Mouse (Mus musculus) stomach, embryonic 16.5 days (tissue): ENCODE results near the gene 1700001C02Rik. TPM values are rescaled to one million over a fixed set of nuclear protein-coding genes. Genes with fewer than 3 reads are reported as not detected.

Source experiments
- ATAC-seq: fragments of 200-750 bp; cut with Nextera tagmentation; 2 replicates; pipeline ENCODE4 v1.8.0; 2017; ENCODE audit warnings: moderate number of reproducible peaks, moderate TSS enrichment; ENCODE audit not compliant: insufficient read depth, low FRiP score
- H3K27ac ChIP-seq: fragments of 300-500 bp; sonication (generic); 2 replicates; pipeline ENCODE4 v1.5.1; 2014; ENCODE audit warnings: low read length
- H3K27me3 ChIP-seq: fragments of 300-500 bp; sonication (generic); 2 replicates; pipeline ENCODE4 v1.6.1; 2014; ENCODE audit warnings: low read length, control low read depth, mixed read lengths; ENCODE audit not compliant: control insufficient read depth, insufficient read depth
- H3K36me3 ChIP-seq: fragments of 300-500 bp; sonication (generic); 2 replicates; pipeline ENCODE4 v1.6.1; 2014; ENCODE audit warnings: low read length; ENCODE audit not compliant: control insufficient read depth, insufficient read depth
- H3K4me1 ChIP-seq: fragments of 300-500 bp; sonication (generic); 2 replicates; pipeline ENCODE4 v1.6.1; 2014; ENCODE audit warnings: low read length, control low read depth, mixed read lengths; ENCODE audit not compliant: control insufficient read depth, insufficient read depth
- H3K4me2 ChIP-seq: fragments of 300-500 bp; sonication (generic); 2 replicates; pipeline ENCODE4 v1.6.1; 2014; ENCODE audit warnings: low read depth, low read length, mixed read lengths
- H3K4me3 ChIP-seq: fragments of 300-500 bp; sonication (generic); replicated peaks from 2 replicates; pipeline ENCODE4 v1.5.1; 2014; ENCODE audit warnings: mild to moderate bottlenecking, low read length
- H3K9ac ChIP-seq: fragments of 300-500 bp; sonication (generic); 2 replicates; pipeline ENCODE4 v1.6.1; 2014; ENCODE audit warnings: low read length
- H3K9me3 ChIP-seq: fragments of 300-500 bp; sonication (generic); replicated peaks from 2 replicates; pipeline ENCODE4 v1.6.1; 2016; ENCODE audit warnings: low read length, control low read depth; ENCODE audit not compliant: control insufficient read depth
- WGBS: fragments of 180-500 bp; shearing (Covaris S2); extraction: QIAGEN DNeasy Blood & Tissue Kit; methylation state at CpG from one replicate; pipeline ENCODE4 v1.1.7; 2014; 5-methylcytosine and 5-hydroxymethylcytosine counted together
- polyA plus RNA-seq: library from polyadenylated mRNA; unstranded; fragments of >200 nt; fragmentation: Nextera tagmentation; extraction: Ambion mirVana; gene quantifications from 2 replicates; pipeline ENCODE4 v1.2.1, GENCODE M21; 2015

Gene 1700001C02Rik
- polyA plus RNA-seq, 1 experiment from 2014 or later, result not detected

- 13% methylated on average over 12 of the region's 12 CpGs for WGBS
- peaks cover 3% of the 10 kb centered on the region; the same call in 1 of the 2 replicates for H3K27me3 ChIP-seq
- H3K4me1 ChIP-seq, result peaks cover 13% of the 10 kb centered on the region
- 0 out of 2 replicates have a peak overlapping the region, but pooled peaks have one; percentile 10 for H3K9ac ChIP-seq
- no peak overlapping the region for H3K4me3 ChIP-seq
- ATAC-seq, result peak; percentile 89
- no peak overlapping the region for H3K4me2 ChIP-seq
- no peaks in the 10 kb centered on the region for H3K36me3 ChIP-seq
- peak overlapping the region; percentile 87 for H3K27ac ChIP-seq
- no peaks in the 10 kb centered on the region for H3K9me3 ChIP-seq
Measured at GRCm38 (mm10) chr5:30525920-30526836, 60.3 kb downstream of the 1700001C02Rik start.

- H3K4me2 ChIP-seq, result no peak overlapping the region
- 63% methylated on average over 5 of the region's 5 CpGs for WGBS
- H3K9ac ChIP-seq, result no peak overlapping the region
- no peaks in the 10 kb centered on the region for H3K36me3 ChIP-seq
- H3K27ac ChIP-seq, result peak overlapping the region; percentile 87; the same call in 1 of the 2 replicates
- no peaks in the 10 kb centered on the region for H3K9me3 ChIP-seq
- no peak for ATAC-seq
- H3K4me3 ChIP-seq, result no peak overlapping the region
- peaks cover 13% of the 10 kb centered on the region for H3K4me1 ChIP-seq
- H3K27me3 ChIP-seq, result peaks cover 3% of the 10 kb centered on the region; the same call in 1 of the 2 replicates
Measured at GRCm38 (mm10) chr5:30527129-30527528, 61.3 kb downstream of the 1700001C02Rik start.

GRCm38 (mm10) chr5:30528906-30529305, 63.1 kb downstream of the 1700001C02Rik start:
- no peaks in the 10 kb centered on the region for H3K36me3 ChIP-seq
- no peak overlapping the region for H3K4me3 ChIP-seq
- ATAC-seq, result no peak
- no peak overlapping the region for H3K27ac ChIP-seq
- no peak overlapping the region for H3K4me2 ChIP-seq
- peaks cover 3% of the 10 kb centered on the region; the same call in 1 of the 2 replicates for H3K27me3 ChIP-seq
- H3K9ac ChIP-seq, result no peak overlapping the region
- H3K9me3 ChIP-seq, result no peaks in the 10 kb centered on the region
- H3K4me1 ChIP-seq, result peaks cover 13% of the 10 kb centered on the region
- WGBS, result 43% methylated on average over 4 of the region's 4 CpGs

Other genes with a start within 250 kb of the 1700001C02Rik start
- 21.4 and 26.7 TPM in 2 replicates for gene Selenoi, start 233.5 kb upstream of the 1700001C02Rik start, polyA plus RNA-seq
- gene Drc1, start 184.7 kb upstream of the 1700001C02Rik start, polyA plus RNA-seq, result 0.59 and 1.4 TPM in 2 replicates
- 0.30 and 0.46 TPM in 2 replicates for gene Otof, start 4.1 kb upstream of the 1700001C02Rik start, polyA plus RNA-seq
- gene Cib4, start 79.8 kb downstream of the 1700001C02Rik start, polyA plus RNA-seq, result not detected in 2 replicates
- gene Kcnk3, start 122.1 kb downstream of the 1700001C02Rik start, polyA plus RNA-seq, result 6.6 and 7.0 TPM in 2 replicates
- 34.0 and 35.2 TPM in 2 replicates for gene Slc35f6, start 181.9 kb downstream of the 1700001C02Rik start, polyA plus RNA-seq
- 161 and 175 TPM in 2 replicates for gene Cenpa, start 200.7 kb downstream of the 1700001C02Rik start, polyA plus RNA-seq
- gene Dpysl5, start 245.5 kb downstream of the 1700001C02Rik start, polyA plus RNA-seq, result 6.8 and 7.2 TPM in 2 replicates